Mouse (Mus musculus) CH12.LX (cell line): ENCODE data around the gene Olfr1223. TPM values are rescaled to one million over a fixed set of nuclear protein-coding genes. Genes with fewer than 3 reads are reported as not detected.
"Not testable (repeated sequence)": the region's sequence is repeated elsewhere in the genome, so short reads cannot be mapped to it uniquely, and the experiment has no call there.

Experiments
- DNase-seq: peaks from one replicate; pipeline ENCODE4 v3.0.0-alpha.2; 2013; ENCODE audit errors: extremely low read depth
- H3K27ac ChIP-seq: 2 replicates; pipeline ENCODE4 v1.5.1; 2012; ENCODE audit warnings: low read depth, mild to moderate bottlenecking, control low read depth, moderate library complexity; ENCODE audit not compliant: insufficient read depth
- H3K27me3 ChIP-seq: replicated peaks from 2 replicates; pipeline ENCODE3; 2012; ENCODE audit warnings: inconsistent platforms
- H3K36me3 ChIP-seq, 2 experiments: replicated peaks in 1 of 2; 2 replicates each; pipeline versions ENCODE3 to v1.6.1; 2012; ENCODE audit warnings: inconsistent platforms in 1 of 2, low read length in 1 of 2, mild to moderate bottlenecking in 1 of 2, mixed read lengths in 1 of 2, moderate library complexity in 1 of 2; ENCODE audit not compliant: control insufficient read depth in 1 of 2, insufficient read depth in 1 of 2
- H3K4me1 ChIP-seq, 2 experiments: 2 replicates each; pipeline ENCODE4 v1.6.1; 2012; ENCODE audit warnings: inconsistent platforms in 1 of 2, moderate library complexity in 1 of 2; ENCODE audit not compliant: insufficient read depth in 2 of 2, control insufficient read depth in 1 of 2
- H3K4me2 ChIP-seq: 2 replicates; pipeline ENCODE4 v1.6.1; 2012; ENCODE audit warnings: low read depth, mild to moderate bottlenecking, control low read depth; ENCODE audit not compliant: poor library complexity, insufficient read depth, severe bottlenecking
- H3K4me3 ChIP-seq, 3 experiments: fragments of 150-350 bp in 1 of 3; sonication (generic) in 1 of 3; replicated peaks in 1 of 3; 2 replicates each; pipeline versions ENCODE3 to v1.5.1; 2011 to 2012; ENCODE audit warnings: low read depth in 2 of 3, low read length in 2 of 3, mild to moderate bottlenecking in 2 of 3, moderate library complexity in 2 of 3, control low read depth in 1 of 3, improper control_type of control experiment in 1 of 3, inconsistent platforms in 1 of 3, mixed read lengths in 1 of 3; ENCODE audit not compliant: poor library complexity in 1 of 3
- H3K79me2 ChIP-seq: replicated peaks from 2 replicates; pipeline ENCODE4 v1.6.1; 2012; ENCODE audit warnings: mild to moderate bottlenecking, moderate library complexity; ENCODE audit not compliant: control insufficient read depth, poor library complexity, insufficient read depth, severe bottlenecking; ENCODE audit errors: extremely low read depth
- H3K9ac ChIP-seq: 2 replicates; pipeline ENCODE4 v1.6.1; 2012; ENCODE audit warnings: low read depth, mild to moderate bottlenecking, control low read depth, moderate library complexity; ENCODE audit not compliant: insufficient read depth
- H3K9me3 ChIP-seq: replicated peaks from 2 replicates; pipeline ENCODE3; 2012; ENCODE audit warnings: low read length, inconsistent platforms, mixed read lengths
- E2F4 ChIP-seq: IDR thresholded peaks from 2 replicates; pipeline ENCODE4 v1.6.1; 2011; ENCODE audit warnings: low read depth, low read length, improper control_type of control experiment; ENCODE audit not compliant: insufficient replicate concordance
- ETS1 ChIP-seq: conservative IDR thresholded peaks from 2 replicates; pipeline ENCODE4 v1.6.1; 2012; ENCODE audit warnings: low read depth, mild to moderate bottlenecking, inconsistent platforms, low read length, improper control_type of control experiment, moderate library complexity
- HCFC1 ChIP-seq: IDR thresholded peaks from 2 replicates; pipeline ENCODE4 v1.6.1; 2012; ENCODE audit warnings: low read depth, mild to moderate bottlenecking, inconsistent platforms, low read length, improper control_type of control experiment
- JUND ChIP-seq: conservative IDR thresholded peaks from 2 replicates; pipeline ENCODE4 v1.6.1; 2011; ENCODE audit warnings: low read depth, low read length, improper control_type of control experiment
- MXI1 ChIP-seq: IDR thresholded peaks from 2 replicates; pipeline ENCODE4 v1.6.1; 2011; ENCODE audit warnings: mild to moderate bottlenecking, low read depth, low read length, improper control_type of control experiment
- POLR2AphosphoS2 ChIP-seq: IDR thresholded peaks from 2 replicates; pipeline ENCODE4 v1.6.1; 2011; ENCODE audit warnings: low read depth, low read length, improper control_type of control experiment
- SMC3 ChIP-seq: IDR thresholded peaks from 2 replicates; pipeline ENCODE4 v1.6.1; 2011; ENCODE audit warnings: low read depth, low read length, improper control_type of control experiment
- TBP ChIP-seq: conservative IDR thresholded peaks from 2 replicates; pipeline ENCODE4 v1.6.1; 2011; ENCODE audit warnings: low read depth, low read length, improper control_type of control experiment
- TCF12 ChIP-seq: IDR thresholded peaks from 2 replicates; pipeline ENCODE4 v1.6.1; 2014; ENCODE audit warnings: low read depth, mild to moderate bottlenecking, inconsistent platforms, low read length, improper control_type of control experiment
- ZC3H11A ChIP-seq: IDR thresholded peaks from 2 replicates; pipeline ENCODE4 v1.6.1; 2012; ENCODE audit warnings: low read depth, mild to moderate bottlenecking, inconsistent platforms, low read length, improper control_type of control experiment
- ZKSCAN1 ChIP-seq: IDR thresholded peaks from 2 replicates; pipeline ENCODE4 v1.6.1; 2012; ENCODE audit warnings: low read depth, inconsistent platforms, low read length, improper control_type of control experiment, borderline replicate concordance
- ZNF384 ChIP-seq: IDR thresholded peaks from 2 replicates; pipeline ENCODE4 v1.6.1; 2012; ENCODE audit warnings: low read depth, low read length, improper control_type of control experiment, inconsistent platforms
- dilution Hi-C: fragments of 300-500 bp; cut with MboI; formaldehyde crosslinking; loops from 2 replicates; pipeline ENCODE4 v1.14.3; 2020; ENCODE audit warnings: low sequenced_read_pairs; ENCODE audit not compliant: extremely low pct_unique_long_range_greater_than_20kb, extremely low pct_ligation_motif_present
- in situ Hi-C: fragments of 300-500 bp; cut with MboI; formaldehyde crosslinking; loops from 3 replicates; pipeline ENCODE4 v1.14.3; 2019; ENCODE audit warnings: low sequenced_read_pairs, low pct_ligation_motif_present, low pct_unique_long_range_greater_than_20kb, mixed read lengths
- polyA plus RNA-seq: library from polyadenylated mRNA; unstranded; fragments of >175 nt; gene quantifications from 2 replicates; pipeline ENCODE4 v1.2.1, GENCODE M21; 2012; ENCODE audit warnings: low read depth; ENCODE audit not compliant: insufficient read length
- total RNA-seq, 2 experiments: library from RNA; depleted of rRNA; stranded (reverse); fragments of 300-350 nt in 1 of 2; fragments of >200 nt in 1 of 2; gene quantifications; 2 replicates each; pipeline ENCODE4 v1.2.3; 2012 to 2014

The Olfr1223 gene
- total and polyA plus RNA-seq, 3 experiments = not detected

- dilution Hi-C loops = no loop called here
- H3K36me3 ChIP-seq = no peaks in the 10 kb centered on the region
- peaks cover 6% of the 10 kb centered on the region for H3K9me3 ChIP-seq
- no peak for TF ChIP-seq ETS1
- TF ChIP-seq MXI1 = no peak
- TF ChIP-seq TBP = no peak
- TF ChIP-seq SMC3 = no peak
- TF ChIP-seq TCF12 = no peak
- TF ChIP-seq JUND = no peak
- no peak for TF ChIP-seq ZKSCAN1
- TF ChIP-seq ZC3H11A = no peak
- TF ChIP-seq ZNF384 = no peak
- TF ChIP-seq E2F4 = no peak
- TF ChIP-seq HCFC1 = no peak
- no peak for TF ChIP-seq POLR2AphosphoS2
- TF ChIP-seq, all 38 proteins: peak for 0
- Histone ChIP-seq H3K27ac (no peak overlapping the region), H3K4me1 (no peaks in the 10 kb centered on the region), H3K4me2 (no peak overlapping the region), H3K9ac (no peak overlapping the region), H3K79me2 (no peaks in the 10 kb centered on the region), H3K4me3 (no peak overlapping the region), H3K27me3 (no peaks in the 10 kb centered on the region)
- no peak for DNase-seq
- in situ Hi-C loops = no loop called here
Observed at GRCm38 (mm10) chr2:89196325-89196982, 45.1 kb upstream of the Olfr1223 start.

- no peak within 1 kb of the TSS for H3K4me3 ChIP-seq
- H3K27me3 ChIP-seq = no peaks in the 10 kb centered on the region
- in situ Hi-C loops = no loop called here
- TF ChIP-seq TCF12 = no peak
- TF ChIP-seq, all 38 proteins: peak for 0
- Histone ChIP-seq H3K9me3 (peaks cover 11% of the 10 kb centered on the region), H3K27ac (no peak within 1 kb of the TSS), H3K9ac (no peak within 1 kb of the TSS), H3K36me3 (no peaks in the 10 kb centered on the region), H3K79me2 (no peaks in the 10 kb centered on the region), H3K4me2 (no peak within 1 kb of the TSS), H3K4me1 (no peaks in the 10 kb centered on the region)
- dilution Hi-C loops = no loop called here
- DNase-seq = no peak
Observed at GRCm38 (mm10) chr2:89174569-89174968, 23.2 kb upstream of the Olfr1223 start, which contains the start of gene Olfr1225. TSS of gene Olfr1225 (minus strand) at chr2:89174669.

GRCm38 (mm10) chr2:89164711-89165110 is 13.4 kb upstream of the Olfr1223 start:
- H3K4me2 ChIP-seq, dilution Hi-C loops, H3K4me1 ChIP-seq, H3K27ac ChIP-seq, DNase-seq, H3K4me3 ChIP-seq, H3K9ac ChIP-seq, in situ Hi-C loops, H3K79me2 ChIP-seq, H3K36me3 ChIP-seq, H3K27me3 ChIP-seq: not testable (repeated sequence)
- peaks cover 13% of the 10 kb centered on the region for H3K9me3 ChIP-seq

GRCm38 (mm10) chr2:89163991-89164390 is 12.6 kb upstream of the Olfr1223 start, which contains the start of gene Olfr1224-ps1:
TSS of gene Olfr1224-ps1 (minus strand) at chr2:89164091.
- H3K79me2 ChIP-seq, H3K27me3 ChIP-seq, H3K4me2 ChIP-seq, dilution Hi-C loops, DNase-seq, H3K9ac ChIP-seq, in situ Hi-C loops, H3K36me3 ChIP-seq, H3K4me1 ChIP-seq, H3K27ac ChIP-seq, H3K4me3 ChIP-seq: not testable (repeated sequence)
- H3K9me3 ChIP-seq = peaks cover 13% of the 10 kb centered on the region
